ENCODE assay signal across 8 mouse cellular contexts in genomic region chr2:68364181-68364900, GRCm38 (mm10).
DNase-seq lines count a peak whose midpoint lies in the region; TF ChIP-seq lines count a peak whose summit lies in the region.

No protein-coding gene starts in this region.

- DNase-seq in CD4-positive helper T cell, adult 2 months (ENCODE audit: low read depth, low spot score): peak; percentile 54
- peak; percentile 52 for DNase-seq in adrenal gland, adult 2 months
- peak; percentile 53 for DNase-seq in embryonic facial prominence, embryonic 10.5 days (ENCODE audit: low spot score)
- peak; percentile 58 for DNase-seq in hindbrain, embryonic 10.5 days (ENCODE audit: low spot score)
- peak; percentile 47 to 62 for DNase-seq in layer of hippocampus, adult 2 months (ENCODE audit: low spot score in 2 of 2)
- DNase-seq in lung, postnatal 25 days (ENCODE audit: low spot score): peak; percentile 30
- peak; percentile 62 to 72 for DNase-seq in right cerebral cortex, postnatal 10 days (ENCODE audit: low spot score in 2 of 2)
- DNase-seq in urinary bladder, postnatal 36 days (ENCODE audit: low spot score in 2 of 2): no peak

- no peak overlapping the region for H3K4me3 ChIP-seq in embryonic facial prominence, embryonic 10.5 days
- H3K4me3 ChIP-seq in hindbrain, embryonic 10.5 days: peak overlapping the region; percentile 34
- H3K4me3 ChIP-seq in layer of hippocampus, adult 2 months: no peak overlapping the region

- H3K9me3 ChIP-seq in embryonic facial prominence, embryonic 10.5 days: no peaks in the 10 kb centered on the region
- H3K9me3 ChIP-seq in hindbrain, embryonic 10.5 days: no peaks in the 10 kb centered on the region

- no peak overlapping the region for H3K27ac ChIP-seq in embryonic facial prominence, embryonic 10.5 days (replicated peaks)
- peak overlapping the region; percentile 76 for H3K27ac ChIP-seq in hindbrain, embryonic 10.5 days
- H3K27ac ChIP-seq in layer of hippocampus, adult 2 months: no peak overlapping the region

- H3K4me1 ChIP-seq in embryonic facial prominence, embryonic 10.5 days: peaks cover 45% of the 10 kb centered on the region
- peaks cover 76% of the 10 kb centered on the region for H3K4me1 ChIP-seq in hindbrain, embryonic 10.5 days (replicated peaks)

- no peaks in the 10 kb centered on the region for H3K36me3 ChIP-seq in embryonic facial prominence, embryonic 10.5 days (replicated peaks)
- no peaks in the 10 kb centered on the region; the same call in 1 of the 2 replicates for H3K36me3 ChIP-seq in hindbrain, embryonic 10.5 days

- H3K27me3 ChIP-seq in embryonic facial prominence, embryonic 10.5 days (replicated peaks; ENCODE audit: low read depth, poor library complexity, severe bottlenecking): no peaks in the 10 kb centered on the region
- H3K27me3 ChIP-seq in hindbrain, embryonic 10.5 days (ENCODE audit: insufficient read depth, poor library complexity, severe bottlenecking): no peaks in the 10 kb centered on the region

- 23% methylated on average over 12 of the region's 12 CpGs for WGBS in embryonic facial prominence, embryonic 10.5 days
- 20% methylated on average over 12 of the region's 12 CpGs for WGBS in hindbrain, embryonic 10.5 days

- TF ChIP-seq CTCF in layer of hippocampus, adult 2 months (conservative IDR thresholded peaks at IDR 0.05): peak; percentile 95

Comparison
In these comparisons a context has a peak if more than half of its experiments do, and no peak if none do; other contexts are left out.
1. DNase-seq: peak in CD4-positive helper T cell, adult 2 months (single experiment), adrenal gland, adult 2 months (single experiment), embryonic facial prominence, embryonic 10.5 days (single experiment), hindbrain, embryonic 10.5 days (single experiment), layer of hippocampus, adult 2 months (2 of 2), lung, postnatal 25 days (single experiment) and right cerebral cortex, postnatal 10 days (2 of 2); none in urinary bladder, postnatal 36 days (0 of 2).